Mouse (Mus musculus) neural tube, embryonic 12.5 days (tissue): ENCODE measurements at regions not wholly inside any gene's neighbourhood (a gene's known extent, or its start where the extent isn't known, plus 50 kb on each side); places are given as distances from the start of the nearest gene placed in this dataset.
"Not testable (repeated sequence)": the region's sequence is repeated elsewhere in the genome, so short reads cannot be mapped to it uniquely, and the experiment has no call there.

Experiments used
- ATAC-seq: fragments of 200-750 bp; cut with Nextera tagmentation; 2 replicates; pipeline ENCODE4 v1.8.0; 2017; ENCODE audit warnings: low read depth, mild to moderate bottlenecking, moderate TSS enrichment, moderate library complexity; ENCODE audit not compliant: low FRiP score
- H3K27ac ChIP-seq: fragments of 300-500 bp; sonication (generic); 2 replicates; pipeline ENCODE4 v1.5.1; 2016
- H3K27me3 ChIP-seq: fragments of 300-500 bp; sonication (generic); replicated peaks from 2 replicates; pipeline ENCODE4 v1.6.1; 2016; ENCODE audit warnings: mild to moderate bottlenecking
- H3K36me3 ChIP-seq: fragments of 300-500 bp; sonication (generic); 2 replicates; pipeline ENCODE4 v1.6.1; 2016; ENCODE audit warnings: mild to moderate bottlenecking
- H3K4me1 ChIP-seq: fragments of 300-500 bp; sonication (generic); 2 replicates; pipeline ENCODE4 v1.6.1; 2016
- H3K4me2 ChIP-seq: fragments of 300-500 bp; sonication (generic); replicated peaks from 2 replicates; pipeline ENCODE4 v1.6.1; 2016; ENCODE audit warnings: mild to moderate bottlenecking
- H3K4me3 ChIP-seq: fragments of 300-500 bp; sonication (generic); 2 replicates; pipeline ENCODE4 v1.5.1; 2016
- H3K9ac ChIP-seq: fragments of 300-500 bp; sonication (generic); 2 replicates; pipeline ENCODE4 v1.6.1; 2016; ENCODE audit warnings: mild to moderate bottlenecking
- H3K9me3 ChIP-seq: fragments of 300-500 bp; sonication (generic); 2 replicates; pipeline ENCODE4 v1.6.1; 2016; ENCODE audit warnings: mild to moderate bottlenecking
- WGBS: fragments of 180-500 bp; shearing (Covaris S2); methylation state at CpG from one replicate; pipeline ENCODE4 v1.1.7; 2016; 5-methylcytosine and 5-hydroxymethylcytosine counted together

GRCm38 (mm10) chr10:38364876-38365275 lies 456.7 kb downstream of the Rfpl4b start:
- 84% methylated on average over 4 of the region's 4 CpGs for WGBS
- no peak overlapping the region for H3K27ac ChIP-seq
- no peak overlapping the region for H3K9ac ChIP-seq
- H3K4me2 ChIP-seq, result no peak overlapping the region
- H3K36me3 ChIP-seq, result no peaks in the 10 kb centered on the region
- H3K4me3 ChIP-seq, result no peak overlapping the region
- H3K9me3 ChIP-seq, result no peaks in the 10 kb centered on the region
- no peaks in the 10 kb centered on the region for H3K4me1 ChIP-seq
- ATAC-seq, result no peak
- H3K27me3 ChIP-seq, result no peaks in the 10 kb centered on the region

- Histone ChIP-seq H3K9ac (no peak overlapping the region), H3K27ac (no peak overlapping the region), H3K4me2 (no peak overlapping the region), H3K27me3 (no peaks in the 10 kb centered on the region), H3K9me3 (no peaks in the 10 kb centered on the region), H3K36me3 (no peaks in the 10 kb centered on the region), H3K4me1 (no peaks in the 10 kb centered on the region), H3K4me3 (no peak overlapping the region)
- 80% methylated on average over 1 of the region's 1 CpGs for WGBS
- peak; percentile 82 for ATAC-seq
Measured at GRCm38 (mm10) chr10:38357539-38358232, 463.9 kb downstream of the Rfpl4b start.

GRCm38 (mm10) chr10:38353973-38354372 lies 467.6 kb downstream of the Rfpl4b start:
- WGBS, result 61% methylated on average over 2 of the region's 2 CpGs
- H3K36me3 ChIP-seq, result no peaks in the 10 kb centered on the region
- no peak overlapping the region for H3K9ac ChIP-seq
- no peak overlapping the region for H3K4me2 ChIP-seq
- H3K27ac ChIP-seq, result no peak overlapping the region
- H3K4me1 ChIP-seq, result no peaks in the 10 kb centered on the region
- H3K9me3 ChIP-seq, result no peaks in the 10 kb centered on the region
- ATAC-seq, result no peak
- H3K27me3 ChIP-seq, result no peaks in the 10 kb centered on the region
- H3K4me3 ChIP-seq, result no peak overlapping the region

GRCm38 (mm10) chr10:38353526-38353925 lies 468.1 kb downstream of the Rfpl4b start:
- no peaks in the 10 kb centered on the region for H3K27me3 ChIP-seq

GRCm38 (mm10) chr10:38347029-38347428 lies 474.6 kb downstream of the Rfpl4b start:
- H3K27me3 ChIP-seq, H3K4me1 ChIP-seq, H3K27ac ChIP-seq, H3K9ac ChIP-seq, H3K4me3 ChIP-seq, H3K36me3 ChIP-seq, H3K9me3 ChIP-seq, ATAC-seq, H3K4me2 ChIP-seq: not testable (repeated sequence)
- WGBS, result 69% methylated on average over 8 of the region's 8 CpGs

More at GRCm38 (mm10) chr10:38353526-38353925, 468.1 kb downstream of the Rfpl4b start:
- Histone ChIP-seq H3K4me2 (no peak overlapping the region), H3K4me3 (no peak overlapping the region), H3K36me3 (no peaks in the 10 kb centered on the region), H3K4me1 (no peaks in the 10 kb centered on the region), H3K27ac (no peak overlapping the region), H3K9ac (no peak overlapping the region), H3K9me3 (no peaks in the 10 kb centered on the region)
- 39% methylated on average over 5 of the region's 5 CpGs for WGBS
- no peak for ATAC-seq

- H3K9me3 ChIP-seq, result no peaks in the 10 kb centered on the region
- H3K4me3 ChIP-seq, result no peak overlapping the region
- H3K9ac ChIP-seq, result no peak overlapping the region
- no peak overlapping the region for H3K4me2 ChIP-seq
- 71% methylated on average over 1 of the region's 1 CpGs for WGBS
- no peak overlapping the region for H3K27ac ChIP-seq
- no peaks in the 10 kb centered on the region for H3K4me1 ChIP-seq
- no peaks in the 10 kb centered on the region for H3K36me3 ChIP-seq
- ATAC-seq, result no peak
- H3K27me3 ChIP-seq, result no peaks in the 10 kb centered on the region
Measured at GRCm38 (mm10) chr10:38340406-38341175, 481.0 kb downstream of the Rfpl4b start.

GRCm38 (mm10) chr10:38308716-38309392 lies 512.7 kb downstream of the Rfpl4b start:
- H3K9ac ChIP-seq, result no peak overlapping the region
- H3K4me3 ChIP-seq, result no peak overlapping the region
- H3K27ac ChIP-seq, result no peak overlapping the region
- H3K27me3 ChIP-seq, result no peaks in the 10 kb centered on the region
- WGBS, result 43% methylated on average over 5 of the region's 5 CpGs
- no peak for ATAC-seq
- no peaks in the 10 kb centered on the region for H3K9me3 ChIP-seq
- no peaks in the 10 kb centered on the region for H3K4me1 ChIP-seq
- no peak overlapping the region for H3K4me2 ChIP-seq
- H3K36me3 ChIP-seq, result no peaks in the 10 kb centered on the region

GRCm38 (mm10) chr10:38295724-38296123 lies 525.9 kb downstream of the Rfpl4b start:
- Histone ChIP-seq H3K9me3 (no peaks in the 10 kb centered on the region), H3K4me3 (no peak overlapping the region), H3K4me1 (no peaks in the 10 kb centered on the region), H3K27me3 (no peaks in the 10 kb centered on the region), H3K27ac (no peak overlapping the region), H3K9ac (no peak overlapping the region), H3K36me3 (no peaks in the 10 kb centered on the region), H3K4me2 (no peak overlapping the region)
- 87% methylated on average over 2 of the region's 2 CpGs for WGBS
- ATAC-seq, result no peak

- no peaks in the 10 kb centered on the region for H3K36me3 ChIP-seq
- no peak overlapping the region for H3K4me2 ChIP-seq
- H3K27me3 ChIP-seq, result no peaks in the 10 kb centered on the region
- H3K4me1 ChIP-seq, result no peaks in the 10 kb centered on the region
- H3K4me3 ChIP-seq, result no peak overlapping the region
- H3K9me3 ChIP-seq, result no peaks in the 10 kb centered on the region
- 0 out of 2 replicates have a peak, but pooled peaks have one; percentile 17 for ATAC-seq
- no peak overlapping the region for H3K9ac ChIP-seq
- WGBS, result 74% methylated on average over 6 of the region's 6 CpGs
- no peak overlapping the region for H3K27ac ChIP-seq
Measured at GRCm38 (mm10) chr10:38288689-38289283, 532.8 kb downstream of the Rfpl4b start.

- no peak overlapping the region for H3K9ac ChIP-seq
- no peaks in the 10 kb centered on the region for H3K9me3 ChIP-seq
- H3K4me1 ChIP-seq, result no peaks in the 10 kb centered on the region
- ATAC-seq, result no peak
- no peak overlapping the region for H3K4me3 ChIP-seq
- no peaks in the 10 kb centered on the region for H3K36me3 ChIP-seq
- H3K4me2 ChIP-seq, result no peak overlapping the region
- no peaks in the 10 kb centered on the region for H3K27me3 ChIP-seq
- no peak overlapping the region for H3K27ac ChIP-seq
- 89% methylated on average over 1 of the region's 1 CpGs for WGBS
Measured at GRCm38 (mm10) chr10:38269136-38269535, 552.4 kb downstream of the Rfpl4b start.

GRCm38 (mm10) chr10:38265564-38265963 lies 556.0 kb downstream of the Rfpl4b start:
- no peaks in the 10 kb centered on the region for H3K27me3 ChIP-seq
- no peak overlapping the region for H3K27ac ChIP-seq
- H3K4me1 ChIP-seq, result no peaks in the 10 kb centered on the region
- 88% methylated on average over 3 of the region's 3 CpGs for WGBS
- no peak overlapping the region for H3K4me3 ChIP-seq
- no peaks in the 10 kb centered on the region for H3K36me3 ChIP-seq
- no peak overlapping the region for H3K9ac ChIP-seq
- no peak overlapping the region for H3K4me2 ChIP-seq
- no peak for ATAC-seq
- H3K9me3 ChIP-seq, result no peaks in the 10 kb centered on the region

- 84% methylated on average over 1 of the region's 1 CpGs for WGBS
- H3K4me3 ChIP-seq, result no peak overlapping the region
- no peak overlapping the region for H3K4me2 ChIP-seq
- H3K9me3 ChIP-seq, result no peaks in the 10 kb centered on the region
- ATAC-seq, result no peak
- H3K27me3 ChIP-seq, result no peaks in the 10 kb centered on the region
- H3K4me1 ChIP-seq, result no peaks in the 10 kb centered on the region
- no peak overlapping the region for H3K27ac ChIP-seq
- H3K9ac ChIP-seq, result no peak overlapping the region
- H3K36me3 ChIP-seq, result no peaks in the 10 kb centered on the region
Measured at GRCm38 (mm10) chr10:38246821-38247220, 574.8 kb downstream of the Rfpl4b start.
